Mouse (Mus musculus): ENCODE data around the gene Peak1. TPM values are rescaled to one million over a fixed set of nuclear protein-coding genes. Genes with fewer than 3 reads are reported as not detected.

Peak1 gene
- polyA plus RNA-seq, 1 experiment from 2014 or later = 5.4 TPM

- Histone ChIP-seq H3K9me3 (0 out of 2 replicates have a peak, but pooled peaks cover 4% of the 10 kb centered on the region), H3K27me3 (no peaks in the 10 kb centered on the region), H3K36me3 (no peaks in the 10 kb centered on the region), H3K4me2 (no peak overlapping the region), H3K4me1 (replicated peaks) (peaks cover 13% of the 10 kb centered on the region), H3K9ac (no peak overlapping the region), H3K4me3 (no peak overlapping the region), H3K27ac (peak overlapping the region; percentile 84)
- ATAC-seq (ENCODE audit: low FRiP score) = no peak
- WGBS = 89% methylated on average over 2 of the region's 2 CpGs
Measured at GRCm38 (mm10) chr9:56272247-56272598, 145.6 kb downstream of the Peak1 start.

- 0 out of 2 replicates have a peak, but pooled peaks cover under 1% of the 10 kb centered on the region for H3K9me3 ChIP-seq
- peak overlapping the region; percentile 34 for H3K4me2 ChIP-seq
- WGBS = 56% methylated on average over 21 of the region's 21 CpGs
- peaks cover 13% of the 10 kb centered on the region for H3K4me1 ChIP-seq (replicated peaks)
- no peak overlapping the region for H3K4me3 ChIP-seq
- H3K27ac ChIP-seq = peak overlapping the region; percentile 87
- ATAC-seq (ENCODE audit: low FRiP score) = peak; percentile 57; the same call in 1 of the 2 replicates
- no peaks in the 10 kb centered on the region for H3K36me3 ChIP-seq
- no peaks in the 10 kb centered on the region for H3K27me3 ChIP-seq
- H3K9ac ChIP-seq = 0 out of 2 replicates have a peak overlapping the region, but pooled peaks have one; percentile 13
Measured at GRCm38 (mm10) chr9:56271326-56272246, 146.3 kb downstream of the Peak1 start.

DNA sequence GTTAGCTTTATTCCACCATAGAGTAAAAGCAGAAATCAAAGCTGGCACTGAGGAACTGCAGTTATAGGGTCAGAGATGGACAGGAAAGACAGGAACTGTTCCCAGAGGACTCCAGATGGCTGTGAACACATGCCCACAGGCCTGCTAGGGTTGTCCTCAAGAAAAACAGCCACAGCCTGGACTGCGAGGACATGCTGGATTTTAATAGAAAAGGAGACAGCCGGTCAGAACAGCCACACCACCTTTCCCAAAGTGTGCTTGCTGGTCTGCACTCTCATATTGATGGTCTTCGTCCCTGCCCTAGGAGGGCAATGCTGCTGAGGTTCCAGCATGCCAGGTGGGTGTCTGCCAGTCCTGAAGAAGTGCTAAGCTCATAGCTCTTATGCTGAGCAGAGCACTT, 148.8 kb downstream of the Peak1 start:
- no peak overlapping the region for H3K4me2 ChIP-seq
- H3K36me3 ChIP-seq = no peaks in the 10 kb centered on the region
- 83% methylated on average over 3 of the region's 3 CpGs for WGBS
- H3K9me3 ChIP-seq = no peaks in the 10 kb centered on the region
- no peak for ATAC-seq (ENCODE audit: low FRiP score)
- no peak overlapping the region for H3K27ac ChIP-seq
- no peak overlapping the region for H3K4me3 ChIP-seq
- peaks cover 13% of the 10 kb centered on the region for H3K4me1 ChIP-seq (replicated peaks)
- H3K27me3 ChIP-seq = no peaks in the 10 kb centered on the region
- no peak overlapping the region for H3K9ac ChIP-seq

DNA sequence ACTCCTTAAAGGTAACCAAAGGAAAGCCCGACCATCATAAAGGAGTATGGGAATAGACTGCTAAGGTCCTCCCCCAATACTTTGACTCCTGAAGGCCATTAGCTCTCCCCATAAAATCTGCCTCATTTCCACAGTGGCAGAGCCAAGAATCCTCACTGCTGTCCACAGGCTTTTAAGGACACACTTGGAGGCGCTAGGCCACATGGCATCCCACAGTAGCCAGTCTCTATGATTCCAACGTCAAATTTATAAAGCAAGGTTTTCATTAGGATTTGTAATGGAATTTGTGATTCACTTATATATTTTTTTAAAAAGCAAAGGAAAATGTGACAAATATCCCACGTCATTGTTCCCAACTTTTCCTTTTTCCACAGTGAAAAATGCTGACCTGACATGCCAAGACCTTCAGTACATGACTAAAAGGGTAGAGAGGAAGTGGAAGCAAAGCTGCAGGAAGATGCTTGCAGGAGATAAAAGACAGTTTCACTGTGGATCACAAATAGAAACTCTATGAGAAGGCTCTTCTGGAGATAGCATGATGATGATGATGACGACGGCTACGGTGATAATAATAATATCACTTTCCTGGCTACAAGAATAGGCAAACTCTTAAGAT, 151.6 kb downstream of the Peak1 start:
- Histone ChIP-seq H3K9me3 (no peaks in the 10 kb centered on the region), H3K27me3 (no peaks in the 10 kb centered on the region), H3K4me2 (no peak overlapping the region), H3K27ac (no peak overlapping the region), H3K4me1 (replicated peaks) (peaks cover 8% of the 10 kb centered on the region), H3K9ac (no peak overlapping the region), H3K36me3 (no peaks in the 10 kb centered on the region), H3K4me3 (no peak overlapping the region)
- no peak for ATAC-seq (ENCODE audit: low FRiP score)
- 85% methylated on average over 7 of the region's 7 CpGs for WGBS

DNA sequence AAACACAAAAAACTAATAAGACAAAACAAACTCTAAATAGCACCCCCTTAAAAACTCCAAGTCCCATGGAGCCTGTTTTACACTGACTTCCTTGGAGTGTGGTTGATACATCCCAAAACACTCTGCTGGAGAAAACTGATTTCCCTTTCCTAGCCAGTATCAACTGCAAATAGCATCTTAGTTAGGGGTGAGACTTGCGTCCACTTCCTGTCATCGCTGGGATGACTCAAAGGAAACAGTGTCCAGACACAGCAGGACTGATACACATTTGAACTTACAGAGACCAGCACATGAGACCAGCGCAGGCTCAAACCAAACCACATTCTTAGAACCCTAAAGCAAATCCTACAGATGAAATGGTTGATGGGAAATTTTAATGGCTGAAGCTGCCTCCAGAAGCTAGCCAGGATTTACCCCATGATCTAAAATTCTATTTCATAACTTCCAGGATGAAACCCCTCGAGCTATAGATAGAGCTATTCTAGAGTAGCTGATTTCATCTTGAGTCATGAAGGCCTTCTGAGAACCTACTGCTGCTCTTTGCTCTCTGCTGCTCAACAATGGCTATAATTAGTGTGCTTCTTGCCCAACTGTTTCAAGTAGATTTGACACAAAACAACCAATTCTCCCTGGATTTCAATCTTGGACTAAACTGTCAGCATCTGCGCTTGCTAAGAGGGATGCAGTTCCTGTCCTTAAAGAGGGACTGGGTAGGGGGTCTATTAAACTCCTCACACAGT, 152.2 kb downstream of the Peak1 start:
- WGBS = 92% methylated on average over 5 of the region's 5 CpGs
- no peaks in the 10 kb centered on the region for H3K27me3 ChIP-seq
- no peak overlapping the region for H3K4me3 ChIP-seq
- no peaks in the 10 kb centered on the region for H3K36me3 ChIP-seq
- no peak overlapping the region for H3K4me2 ChIP-seq
- no peak overlapping the region for H3K9ac ChIP-seq
- ATAC-seq (ENCODE audit: low FRiP score) = no peak
- peaks cover 4% of the 10 kb centered on the region; the same call in 1 of the 2 replicates for H3K4me1 ChIP-seq (replicated peaks)
- H3K27ac ChIP-seq = no peak overlapping the region
- H3K9me3 ChIP-seq = peaks cover under 1% of the 10 kb centered on the region; the same call in 1 of the 2 replicates

- H3K4me2 ChIP-seq = no peak overlapping the region
- H3K9me3 ChIP-seq = peaks cover 5% of the 10 kb centered on the region
- no peak for ATAC-seq (ENCODE audit: low FRiP score)
- H3K9ac ChIP-seq = no peak overlapping the region
- 80% methylated on average over 8 of the region's 8 CpGs for WGBS
- H3K27ac ChIP-seq = no peak overlapping the region
- H3K27me3 ChIP-seq = no peaks in the 10 kb centered on the region
- H3K36me3 ChIP-seq = no peaks in the 10 kb centered on the region
- H3K4me1 ChIP-seq (replicated peaks) = no peaks in the 10 kb centered on the region
- no peak overlapping the region for H3K4me3 ChIP-seq
Measured at GRCm38 (mm10) chr9:56265022-56265360, 152.9 kb downstream of the Peak1 start.

DNA sequence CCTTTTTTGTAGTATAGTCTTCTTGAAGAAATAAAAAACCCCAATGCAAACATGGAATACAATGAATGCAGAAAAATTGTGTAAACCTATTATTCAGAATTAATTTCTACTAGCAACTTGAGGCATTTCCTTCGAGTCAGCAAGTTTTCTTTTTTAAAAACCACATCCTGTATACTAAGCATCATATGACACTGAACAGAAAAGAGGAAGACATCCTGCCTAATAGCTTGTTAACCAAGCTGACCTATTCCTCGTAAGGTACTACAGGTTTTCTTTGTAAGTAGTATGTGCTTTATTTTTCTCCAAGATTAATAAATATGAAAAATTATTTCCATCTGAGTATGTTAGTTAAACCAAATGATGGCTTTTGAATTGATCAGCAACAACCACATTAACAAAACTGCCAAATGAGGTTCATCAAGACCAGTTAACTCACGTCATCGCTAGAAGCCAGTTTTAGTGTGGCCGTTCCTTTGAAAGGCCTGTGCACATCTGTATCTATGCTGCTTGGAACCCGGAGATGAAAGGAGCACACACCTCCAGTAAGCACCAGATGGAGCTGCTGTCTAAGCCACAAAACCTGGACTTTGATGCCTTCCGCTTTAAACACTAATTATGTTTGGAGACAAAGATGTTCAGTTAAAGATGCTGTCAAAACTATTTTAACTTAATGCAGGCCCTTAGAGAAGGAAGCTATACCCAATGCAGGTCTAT, 153.4 kb downstream of the Peak1 start:
- Histone ChIP-seq H3K27me3 (no peaks in the 10 kb centered on the region), H3K4me2 (no peak overlapping the region), H3K4me3 (no peak overlapping the region), H3K9me3 (peaks cover 5% of the 10 kb centered on the region), H3K36me3 (0 out of 2 replicates have a peak, but pooled peaks cover 3% of the 10 kb centered on the region), H3K4me1 (replicated peaks) (no peaks in the 10 kb centered on the region), H3K27ac (no peak overlapping the region), H3K9ac (no peak overlapping the region)
- WGBS = 73% methylated on average over 7 of the region's 7 CpGs
- ATAC-seq (ENCODE audit: low FRiP score) = no peak

DNA sequence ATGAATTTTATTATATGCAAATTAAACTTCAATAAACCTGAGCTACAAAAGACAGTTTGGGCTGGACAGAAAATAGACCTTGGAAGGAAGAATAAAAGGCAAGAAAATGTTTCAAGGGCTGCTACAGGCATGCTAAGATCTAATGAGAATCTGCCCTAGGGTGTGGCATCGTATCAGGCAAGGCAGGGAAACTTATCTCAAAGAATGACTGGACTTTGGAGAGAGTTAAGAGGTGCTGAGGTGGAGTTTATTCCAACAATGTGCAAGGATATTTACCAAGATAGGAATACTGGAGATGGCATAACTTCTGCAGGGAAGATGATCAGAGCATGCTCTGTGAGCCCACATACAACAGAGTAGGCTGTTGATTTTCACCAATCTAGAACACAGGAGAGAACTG, 154.8 kb downstream of the Peak1 start:
- H3K27me3 ChIP-seq = no peaks in the 10 kb centered on the region
- ATAC-seq (ENCODE audit: low FRiP score) = no peak
- no peak overlapping the region for H3K4me2 ChIP-seq
- no peak overlapping the region for H3K9ac ChIP-seq
- 95% methylated on average over 1 of the region's 1 CpGs for WGBS
- H3K36me3 ChIP-seq = peaks cover 7% of the 10 kb centered on the region; the same call in 1 of the 2 replicates
- H3K4me1 ChIP-seq (replicated peaks) = no peaks in the 10 kb centered on the region
- no peak overlapping the region for H3K4me3 ChIP-seq
- H3K27ac ChIP-seq = no peak overlapping the region
- H3K9me3 ChIP-seq = peaks cover 5% of the 10 kb centered on the region

DNA sequence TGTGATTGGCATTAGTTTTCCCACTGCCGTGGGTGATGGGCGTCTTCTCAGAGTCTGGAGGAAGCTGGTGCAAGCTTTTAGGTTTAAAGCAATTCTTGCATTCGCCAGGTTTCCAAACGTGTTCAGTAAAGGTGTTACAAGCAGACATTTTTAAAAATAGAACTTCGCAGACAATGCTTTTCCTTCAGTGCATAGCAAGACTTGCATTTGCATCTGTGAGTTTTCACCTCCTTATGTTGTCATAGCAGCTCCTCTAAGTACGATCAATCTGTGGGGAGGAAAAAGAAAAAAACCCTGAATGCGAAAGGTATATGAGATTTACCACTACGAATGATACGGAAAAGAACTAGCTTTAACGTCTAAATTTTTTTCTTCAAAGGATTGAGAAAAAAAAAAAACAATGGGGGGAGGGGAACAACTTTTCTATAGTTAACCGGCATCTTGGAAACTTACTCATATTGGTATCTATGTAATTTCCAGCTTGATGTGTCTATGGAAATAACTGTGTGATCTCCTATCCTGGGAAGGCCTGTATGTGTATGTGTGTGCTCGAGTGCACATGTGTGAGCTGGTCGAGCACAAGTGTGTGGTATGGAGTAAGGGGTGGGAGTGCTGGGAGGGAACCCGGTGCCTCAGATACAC, 157.3 kb downstream of the Peak1 start:
- peaks cover 5% of the 10 kb centered on the region for H3K9me3 ChIP-seq
- no peak overlapping the region for H3K9ac ChIP-seq
- no peak overlapping the region for H3K27ac ChIP-seq
- no peak for ATAC-seq (ENCODE audit: low FRiP score)
- WGBS = 88% methylated on average over 14 of the region's 14 CpGs
- no peak overlapping the region for H3K4me2 ChIP-seq
- no peak overlapping the region for H3K4me3 ChIP-seq
- no peaks in the 10 kb centered on the region for H3K4me1 ChIP-seq (replicated peaks)
- H3K36me3 ChIP-seq = peaks cover 11% of the 10 kb centered on the region; the same call in 1 of the 2 replicates
- H3K27me3 ChIP-seq = no peaks in the 10 kb centered on the region

DNA sequence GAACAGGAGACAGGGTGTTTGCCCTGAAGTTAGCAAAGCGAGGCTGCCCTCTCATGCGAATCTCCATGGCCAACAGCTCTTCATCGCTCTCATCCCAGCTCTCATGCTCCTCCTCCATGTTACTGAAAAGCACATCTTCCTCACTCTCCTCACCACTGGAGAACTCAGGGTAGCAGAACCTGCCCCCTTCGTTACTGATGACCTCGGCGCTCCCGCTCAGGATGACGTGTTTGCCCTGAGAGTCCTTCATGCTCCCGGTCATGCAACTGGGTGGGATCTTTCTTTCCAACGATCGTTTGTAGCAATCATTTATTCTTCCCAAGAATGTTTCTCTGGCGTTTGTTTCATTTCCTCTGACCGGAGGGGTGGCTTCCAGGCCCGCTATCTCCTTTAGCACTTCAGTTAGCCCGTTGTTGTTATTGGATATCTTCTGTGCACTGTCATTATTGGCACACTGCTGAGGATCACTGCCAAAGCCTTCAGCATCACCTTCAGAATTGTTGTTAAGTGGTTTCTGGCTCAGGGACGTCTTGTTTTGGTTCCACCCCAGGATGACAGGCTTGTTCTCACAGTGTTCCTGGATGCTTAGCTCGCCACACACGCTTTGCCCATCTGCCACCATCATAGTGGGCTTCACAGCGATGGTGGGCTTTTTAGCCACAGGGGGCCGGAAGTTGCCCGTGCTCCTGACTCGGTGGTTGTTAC, 157.9 kb downstream of the Peak1 start:
- 92% methylated on average over 22 of the region's 22 CpGs for WGBS

DNA sequence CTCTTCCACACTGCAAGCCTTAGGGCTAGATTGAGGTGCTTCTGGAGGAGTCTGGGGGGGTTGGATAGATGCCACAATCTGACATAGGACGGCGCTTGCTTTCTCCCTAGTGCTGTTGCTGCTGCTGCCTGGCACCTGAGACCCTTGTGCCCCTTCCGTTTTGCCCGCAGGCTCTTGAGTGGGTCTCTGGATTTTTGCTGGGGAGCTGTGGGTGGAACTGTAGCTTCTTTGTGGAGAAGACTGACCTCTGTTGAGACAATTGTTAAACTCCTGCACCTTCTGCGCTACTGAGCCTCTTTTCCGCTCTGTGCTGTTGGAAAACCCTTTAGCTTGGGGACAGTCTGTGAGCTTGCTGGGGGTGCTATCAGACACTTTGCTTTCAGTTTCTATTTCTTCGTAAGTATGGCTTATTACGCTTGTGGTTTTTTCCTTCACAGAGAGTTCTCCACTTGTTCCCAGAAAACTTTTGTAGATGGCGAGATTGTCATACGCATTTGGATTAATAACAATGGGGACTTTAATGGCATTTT, 159.5 kb downstream of the Peak1 start:
- Histone ChIP-seq H3K9me3 (peaks cover 5% of the 10 kb centered on the region), H3K4me2 (no peak overlapping the region), H3K27me3 (no peaks in the 10 kb centered on the region), H3K27ac (no peak overlapping the region), H3K4me1 (replicated peaks) (no peaks in the 10 kb centered on the region), H3K36me3 (peaks cover 11% of the 10 kb centered on the region; the same call in 1 of the 2 replicates), H3K9ac (no peak overlapping the region), H3K4me3 (no peak overlapping the region)
- WGBS = 94% methylated on average over 10 of the region's 10 CpGs
- ATAC-seq (ENCODE audit: low FRiP score) = no peak

More for the DNA sequence above, 157.9 kb downstream of the Peak1 start:
- Histone ChIP-seq H3K4me2 (no peak overlapping the region), H3K9ac (no peak overlapping the region), H3K36me3 (peaks cover 11% of the 10 kb centered on the region; the same call in 1 of the 2 replicates), H3K27me3 (no peaks in the 10 kb centered on the region), H3K27ac (no peak overlapping the region), H3K9me3 (peaks cover 5% of the 10 kb centered on the region), H3K4me1 (replicated peaks) (no peaks in the 10 kb centered on the region), H3K4me3 (no peak overlapping the region)
- ATAC-seq (ENCODE audit: low FRiP score) = no peak

All from hindbrain, embryonic 13.5 days (tissue).